Mouse (Mus musculus) kidney, adult 2 months (tissue): ENCODE data around the gene 4921517D22Rik.
"Not testable (repeated sequence)": the region's sequence is repeated elsewhere in the genome, so short reads cannot be mapped to it uniquely, and the experiment has no call there.

Experiments used
- CTCF ChIP-seq: fragments of 200-500 bp; conservative IDR thresholded peaks from 2 replicates; pipeline ENCODE4 v1.5.1; 2011; ENCODE audit warnings: low read depth, mild to moderate bottlenecking, control low read depth, low read length, moderate library complexity, mixed read lengths; ENCODE audit not compliant: insufficient read depth, insufficient read length
- POLR2A ChIP-seq: fragments of 200-500 bp; IDR thresholded peaks from one replicate; pipeline ENCODE4 v1.6.1; 2011; ENCODE audit warnings: low read depth, low read length, control low read depth

DNA sequence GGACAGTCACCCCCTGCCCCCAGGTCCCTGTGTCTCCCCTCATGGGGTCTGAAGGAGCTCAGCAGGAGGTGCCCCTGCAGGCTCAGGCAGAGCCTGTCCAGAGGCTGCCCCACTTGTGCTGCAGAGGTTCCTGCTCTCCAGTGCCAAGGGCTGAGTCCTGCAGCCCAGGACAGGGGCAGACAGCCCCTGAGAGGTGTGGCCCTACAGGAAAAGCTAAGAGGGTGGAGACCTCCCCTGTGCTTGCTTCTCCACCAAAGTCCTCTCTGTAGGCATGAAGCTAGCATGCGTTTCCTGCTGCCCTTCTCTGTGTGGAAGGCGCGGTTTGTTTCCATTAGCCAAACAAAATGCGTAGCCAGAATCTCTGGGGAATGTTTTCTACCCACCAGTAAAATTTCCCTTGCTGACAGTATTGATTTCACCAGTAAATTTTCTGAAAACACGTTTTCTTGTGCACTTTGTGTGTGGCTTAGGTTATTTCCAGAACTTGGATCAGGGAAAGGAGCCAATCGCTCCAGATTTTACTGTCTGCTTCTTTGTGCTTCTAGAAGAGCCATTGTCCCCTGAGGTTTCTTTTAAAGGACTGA, 25.0 kb upstream of the 4921517D22Rik start:
- not testable (repeated sequence) for TF ChIP-seq POLR2A, CTCF
